Mouse (Mus musculus): ENCODE results near the gene Fzd1. TPM values are rescaled to one million over a fixed set of nuclear protein-coding genes. Genes with fewer than 3 reads are reported as not detected.

Gene Fzd1
- 1 to 10 TPM; 2.0 to 2.6 TPM for total RNA-seq (2021)
- long read RNA-seq, experiment 1, full-length matches to known transcripts, result 5 of 5 reads
- long read RNA-seq, experiment 1, partial matches to known transcripts, result 0 of 5 reads
- long read RNA-seq, experiment 1, other reads (novel, unspliced or antisense), result 0 of 5 reads
- long read RNA-seq, experiment 2, full-length matches to known transcripts, result 1 of 2 reads
- long read RNA-seq, experiment 2, partial matches to known transcripts, result 0 of 2 reads
- long read RNA-seq, experiment 2, other reads (novel, unspliced or antisense), result 1 of 2 reads

DNA sequence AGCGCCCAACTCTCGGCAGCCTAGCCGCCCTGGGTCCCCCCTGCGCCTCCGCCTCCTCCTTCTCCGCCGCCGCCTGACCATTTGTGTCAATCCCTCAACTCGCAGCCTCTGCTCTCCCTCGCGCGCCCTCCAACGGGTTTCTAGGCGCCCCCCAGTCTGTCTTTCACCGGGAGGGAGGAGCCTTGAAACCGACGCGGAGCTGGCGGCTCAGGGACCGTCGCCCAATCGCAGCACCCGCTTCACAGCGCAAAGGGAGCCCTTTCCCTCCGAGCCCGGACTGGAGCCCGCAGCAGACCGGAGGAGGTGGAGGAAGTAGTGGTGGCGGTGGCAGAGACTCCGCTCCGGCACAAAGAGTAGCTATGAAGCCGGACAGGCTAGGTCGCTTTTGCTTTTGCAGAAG lies at the start of gene Fzd1:
Gene Fzd1, minus strand, starts transcription at position 134 of the 400 bp plus-strand sequence.
- peak; percentile 89 for DNase-seq (ENCODE audit: low spot score)

DNA sequence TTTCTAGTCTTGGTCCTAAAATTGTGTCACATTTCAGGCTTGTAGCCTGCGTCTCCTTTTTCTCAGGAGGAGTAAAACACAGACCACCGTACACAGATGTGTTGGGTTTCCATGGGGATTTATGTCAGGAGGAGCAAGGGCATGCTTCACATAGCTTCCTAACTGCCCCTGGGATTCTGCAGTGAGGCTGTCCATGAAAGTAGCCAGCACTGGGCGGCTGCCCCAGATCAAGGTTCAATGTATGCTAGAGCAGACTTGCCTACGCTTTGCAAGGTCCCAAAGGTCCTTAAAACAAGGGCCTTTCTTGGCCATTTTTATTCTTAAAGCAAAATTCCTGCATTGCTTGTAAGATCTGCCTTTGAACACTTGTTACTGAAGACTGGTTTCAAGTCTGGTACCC lies 47.4 kb upstream of the Fzd1 start:
- DNase-seq (ENCODE audit: low spot score), result no peak

DNA sequence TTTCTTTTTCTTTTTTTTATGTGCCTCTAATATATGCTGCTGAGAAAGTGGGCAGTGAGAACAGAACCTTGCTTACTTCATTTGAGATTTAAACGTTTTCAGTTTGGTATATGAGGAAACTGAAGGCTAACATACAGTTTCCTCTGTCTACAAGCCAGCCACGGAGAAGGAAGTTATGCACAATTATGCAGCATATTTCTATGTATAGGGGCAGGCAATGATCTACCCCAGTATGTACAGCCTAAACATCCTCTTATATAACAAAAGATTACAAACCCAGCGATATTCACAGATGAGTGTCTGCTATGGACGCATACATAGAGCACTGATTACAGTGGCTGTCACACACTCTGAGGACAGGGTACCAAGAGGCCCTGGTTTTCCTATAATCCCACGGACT lies 45.9 kb upstream of the Fzd1 start:
- DNase-seq (ENCODE audit: low spot score), result no peak

DNA sequence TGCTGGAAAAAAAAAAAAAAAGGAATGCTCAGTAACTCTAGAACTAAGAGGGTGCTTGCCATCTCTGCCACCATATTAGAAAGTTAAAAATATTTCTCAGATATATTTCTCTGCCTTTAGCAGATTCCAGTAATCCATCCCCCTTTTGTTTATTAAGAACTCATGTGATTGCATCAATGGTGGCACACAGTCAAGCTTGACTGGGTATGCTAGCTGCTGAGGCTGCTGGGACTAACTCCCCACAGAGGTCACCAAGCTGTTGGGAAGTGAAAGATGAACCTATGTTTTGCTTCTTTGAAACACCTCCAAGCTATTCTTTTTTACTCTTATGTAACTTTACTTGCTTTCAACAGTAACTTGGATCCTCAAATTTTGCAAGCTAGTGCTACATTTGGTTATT lies 44.1 kb upstream of the Fzd1 start:
- DNase-seq (ENCODE audit: low spot score), result no peak

DNA sequence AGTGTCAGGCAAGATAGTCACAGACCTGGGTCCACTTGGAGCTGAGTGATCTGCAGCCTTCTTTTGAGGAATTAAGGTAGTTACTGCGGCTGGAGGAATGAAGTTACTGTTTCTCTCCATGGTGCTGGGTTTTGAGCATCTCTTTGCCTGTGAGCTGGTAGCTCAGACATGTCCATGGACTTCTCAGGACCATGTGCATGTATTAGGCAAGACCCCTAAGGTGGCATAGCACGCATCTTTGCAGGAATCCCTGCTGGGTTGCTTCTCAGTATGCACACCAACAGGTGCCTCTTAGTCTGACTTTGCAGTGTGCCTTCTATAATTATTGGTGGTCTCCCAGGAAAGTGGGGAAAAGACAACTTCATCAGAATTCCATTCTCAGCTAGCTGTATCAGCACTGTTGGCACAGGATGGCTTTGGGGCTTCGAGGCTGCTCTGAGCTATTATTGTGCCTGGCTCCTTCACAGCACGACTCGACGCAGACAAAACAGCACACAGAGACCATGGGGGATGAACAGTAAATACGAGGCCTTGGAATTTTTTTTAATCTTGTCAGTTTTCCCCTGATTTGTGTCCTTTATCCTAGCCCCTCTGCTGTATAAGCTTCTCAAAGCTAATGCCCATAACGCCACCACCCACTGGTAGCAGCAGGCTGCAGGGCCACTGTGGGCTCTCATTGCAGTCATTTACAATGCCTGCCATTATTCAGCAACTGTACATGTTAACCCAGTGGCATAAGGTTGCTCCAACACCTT lies 43.4 kb upstream of the Fzd1 start:
- no peak for DNase-seq (ENCODE audit: low spot score)

DNA sequence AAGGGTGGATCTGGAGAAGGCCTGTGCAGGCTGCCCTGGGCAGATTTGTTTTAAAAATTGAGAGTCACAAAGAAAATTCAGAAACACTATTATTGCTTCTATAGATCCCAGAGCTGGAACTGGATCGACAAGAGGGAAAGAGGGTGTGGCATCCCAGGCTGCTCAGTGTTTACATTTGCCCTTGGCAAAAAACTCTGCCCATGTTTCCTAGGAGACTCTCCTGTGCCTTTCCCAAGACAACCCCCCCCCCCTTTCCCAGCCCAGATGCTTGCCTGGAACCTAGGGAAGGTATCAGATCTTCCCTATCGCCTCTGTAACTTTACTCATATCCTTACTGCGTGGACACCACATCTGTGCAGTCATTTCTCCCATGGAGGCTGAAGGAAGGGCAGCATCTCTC lies 33.4 kb upstream of the Fzd1 start:
- DNase-seq (ENCODE audit: low spot score), result no peak

DNA sequence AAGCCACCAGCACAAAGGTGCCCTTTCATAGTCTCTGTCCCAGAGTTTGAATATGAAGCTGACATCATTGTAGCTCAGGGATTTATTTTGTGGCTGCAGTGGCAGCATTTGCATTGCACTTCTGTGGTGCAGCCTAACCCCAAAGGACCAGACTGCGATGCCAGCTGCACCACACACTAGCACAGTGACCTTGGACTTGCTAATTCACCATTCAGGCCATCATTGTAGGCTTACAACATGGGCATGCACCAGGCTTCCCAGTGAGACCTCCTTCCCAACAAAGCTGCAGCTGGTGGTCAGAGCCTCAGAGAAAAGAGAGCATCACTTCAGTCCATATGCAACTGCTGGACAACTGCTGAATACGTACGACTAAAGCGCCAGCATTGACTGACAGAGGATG lies 32.4 kb upstream of the Fzd1 start:
- no peak for DNase-seq (ENCODE audit: low spot score)

DNA sequence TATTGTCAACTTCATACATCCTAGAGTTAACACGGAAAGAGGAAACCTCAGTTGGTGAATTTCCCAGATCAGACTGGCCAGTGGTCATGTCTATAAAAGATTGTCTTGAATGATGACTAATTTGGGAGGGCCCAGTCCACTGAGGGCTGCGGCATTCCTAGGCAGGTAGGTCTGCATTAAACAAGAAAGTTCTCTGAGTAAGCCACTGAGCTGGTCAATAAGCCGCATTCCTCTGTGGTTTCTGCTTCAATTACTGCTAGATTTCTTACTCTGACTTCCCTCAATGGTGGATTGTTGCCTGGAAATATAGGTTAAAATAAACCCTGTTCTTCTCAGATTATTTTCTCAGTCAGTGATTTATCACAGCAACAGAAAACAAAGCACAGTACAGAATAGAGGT lies 30.6 kb upstream of the Fzd1 start:
- DNase-seq (ENCODE audit: low spot score), result no peak

DNA sequence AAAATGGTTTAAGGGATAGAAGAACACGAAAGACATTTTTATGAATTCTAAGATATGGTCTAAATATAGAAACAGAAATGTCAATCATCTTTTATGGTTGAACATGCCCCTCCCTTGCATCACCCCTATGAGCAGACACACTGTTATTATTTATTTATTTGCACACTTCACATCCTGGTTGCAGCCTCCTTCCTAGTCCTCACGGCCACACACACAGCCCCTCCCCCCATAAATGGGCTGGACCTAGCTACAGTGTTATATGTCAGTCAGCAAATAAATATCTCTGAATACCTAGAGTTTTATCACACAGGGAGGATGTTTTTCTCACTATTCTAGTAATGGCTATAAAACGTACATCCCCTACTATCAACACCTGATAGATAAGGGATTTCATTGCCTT lies 29.0 kb upstream of the Fzd1 start:
- DNase-seq (ENCODE audit: low spot score), result no peak

DNA sequence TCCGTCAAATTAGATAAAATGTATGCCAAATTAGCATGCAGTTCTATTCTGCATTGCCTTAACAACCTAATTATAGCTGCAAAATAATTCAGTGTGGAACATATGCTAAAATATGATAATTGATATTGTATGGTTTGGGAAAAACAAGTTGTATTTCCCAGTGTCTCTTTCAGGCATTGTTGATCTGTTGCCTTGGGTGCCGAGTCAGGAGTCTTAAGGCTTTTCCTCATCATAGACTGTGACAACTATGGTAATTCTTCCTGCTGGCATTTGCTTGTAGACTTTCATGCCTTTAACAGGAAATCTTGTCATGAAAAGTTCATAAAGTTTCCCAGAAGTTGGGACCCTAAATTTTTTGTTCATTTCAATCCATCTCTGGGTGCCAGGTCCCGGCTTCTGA lies 20.4 kb upstream of the Fzd1 start:
- DNase-seq (ENCODE audit: low spot score), result no peak

DNA sequence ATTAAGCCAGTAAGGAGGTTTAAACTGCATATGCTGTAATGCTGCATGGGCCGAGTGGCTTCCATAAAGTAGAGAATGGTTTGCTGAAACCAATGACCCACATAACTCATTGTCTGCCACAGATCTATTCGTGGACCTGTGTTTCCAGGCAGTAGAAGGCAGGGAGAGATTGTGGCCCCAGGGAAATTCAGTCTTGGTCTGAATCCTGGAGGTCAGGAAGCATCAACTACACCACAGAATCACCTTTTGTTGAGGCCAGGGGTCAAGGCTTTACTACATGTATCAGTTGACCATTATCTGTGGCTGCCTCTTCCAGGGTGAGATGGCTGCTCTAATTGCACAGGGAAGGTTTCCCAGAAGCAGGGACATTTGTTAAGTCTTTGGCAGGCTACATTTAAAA lies 18.7 kb upstream of the Fzd1 start:
- no peak for DNase-seq (ENCODE audit: low spot score)

DNA sequence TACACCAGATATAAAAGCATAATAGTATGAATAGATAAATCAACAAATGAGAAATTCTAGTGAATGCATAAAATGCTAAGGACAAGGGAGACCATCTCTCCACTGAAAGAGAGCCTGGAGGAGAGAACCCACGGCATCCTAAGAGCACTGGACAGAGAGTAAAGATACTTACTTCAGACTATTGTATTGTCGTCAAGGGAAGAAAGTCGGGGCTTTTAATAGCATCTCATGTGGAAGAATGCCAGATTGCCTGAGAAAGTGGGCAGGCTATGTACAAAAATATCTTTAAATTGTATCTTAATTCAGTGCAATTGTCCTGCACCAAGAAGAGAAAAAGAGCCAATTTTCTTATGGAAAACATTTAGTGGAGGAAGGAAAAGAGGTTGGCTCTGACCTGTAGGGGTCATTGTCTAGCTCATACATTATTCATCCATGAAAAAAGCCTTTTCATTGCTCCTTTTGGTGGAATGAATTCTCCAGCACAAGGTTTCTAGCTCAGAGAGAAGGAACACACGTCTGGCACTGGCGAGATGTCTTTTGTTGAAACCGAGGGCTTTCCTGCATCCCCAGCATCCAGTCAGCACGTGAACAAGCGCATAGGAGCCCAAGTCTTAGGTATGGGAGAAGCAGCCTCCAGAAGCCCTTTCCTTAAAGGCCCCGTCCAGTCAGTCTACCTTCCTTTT lies 15.4 kb upstream of the Fzd1 start:
- no peak for DNase-seq (ENCODE audit: low spot score)

DNA sequence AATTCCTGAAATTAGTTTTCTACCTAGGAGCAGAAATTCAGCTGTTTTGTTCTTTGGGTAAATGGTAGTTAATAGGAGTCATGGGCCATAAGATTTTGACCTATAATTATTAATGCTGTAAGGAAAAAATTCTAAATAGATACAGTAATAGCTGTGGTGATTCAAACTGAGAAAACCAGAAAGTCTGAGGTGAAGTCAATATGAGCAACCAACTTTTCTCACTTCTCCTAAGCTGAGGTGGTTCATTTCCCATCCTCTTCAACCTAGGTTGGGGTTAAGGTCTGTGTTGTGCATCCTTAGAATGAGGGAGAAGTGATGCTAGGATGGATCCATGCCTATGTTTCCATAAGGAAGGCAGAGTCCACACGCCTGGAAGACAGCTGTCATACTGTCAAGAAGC lies 12.8 kb upstream of the Fzd1 start:
- no peak for DNase-seq (ENCODE audit: low spot score)

DNA sequence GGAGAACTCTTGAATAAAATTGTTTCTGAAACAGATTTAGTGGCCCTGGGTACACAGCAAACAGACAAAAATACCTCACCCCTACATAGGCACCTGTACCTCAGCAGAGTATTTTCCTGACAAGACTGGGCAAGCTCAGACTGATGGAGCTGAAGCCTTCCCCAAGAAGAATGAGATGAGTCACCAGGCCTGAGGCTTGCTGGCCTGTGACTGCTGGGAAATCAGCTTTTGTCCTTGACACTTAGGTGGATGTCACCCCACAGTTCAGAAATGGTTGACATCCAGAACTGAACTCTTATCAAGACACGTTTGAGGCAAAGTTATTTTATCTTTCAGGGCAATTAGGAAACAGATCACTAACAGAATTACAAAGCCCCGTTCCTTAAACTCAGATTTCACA lies 10.1 kb upstream of the Fzd1 start:
- no peak for DNase-seq (ENCODE audit: low spot score)

DNA sequence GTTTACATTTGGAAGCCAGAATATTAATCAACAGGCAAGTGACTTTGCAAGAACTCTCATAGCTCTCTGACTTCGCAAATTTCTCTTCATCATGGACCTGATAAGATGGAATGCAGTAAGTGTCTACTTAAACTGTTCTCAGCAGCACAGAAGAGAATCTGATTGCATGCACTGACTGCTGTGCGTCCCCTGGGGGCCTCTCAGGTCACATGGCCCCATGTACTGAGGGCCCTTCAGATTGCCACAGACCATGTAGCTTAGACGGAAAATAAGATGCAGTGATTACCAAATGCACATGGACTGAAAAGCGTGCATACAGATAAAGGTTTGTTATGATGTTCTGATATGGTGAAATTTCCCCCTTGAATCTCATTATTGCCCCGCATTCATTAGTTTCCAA lies 8.9 kb upstream of the Fzd1 start:
- DNase-seq (ENCODE audit: low spot score), result no peak

DNA sequence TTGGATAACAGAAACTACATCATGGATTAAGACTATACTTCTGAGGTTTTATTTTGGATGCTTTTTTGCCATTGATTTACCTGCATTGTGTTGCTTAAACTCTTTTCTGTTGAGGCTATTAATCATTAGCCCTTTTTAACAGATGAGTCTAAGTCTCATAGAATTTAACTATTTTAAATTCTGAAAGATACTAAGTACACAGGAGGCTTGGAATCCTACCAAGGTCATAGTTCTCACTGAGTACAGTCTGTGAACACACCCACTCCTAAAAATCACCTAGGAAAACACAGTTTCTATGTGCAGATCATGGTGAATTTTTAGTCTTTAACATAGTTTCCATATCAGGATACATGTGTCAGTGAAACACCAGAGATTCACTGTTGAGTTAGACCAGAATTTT lies 4.1 kb upstream of the Fzd1 start:
- no peak for DNase-seq (ENCODE audit: low spot score)

DNA sequence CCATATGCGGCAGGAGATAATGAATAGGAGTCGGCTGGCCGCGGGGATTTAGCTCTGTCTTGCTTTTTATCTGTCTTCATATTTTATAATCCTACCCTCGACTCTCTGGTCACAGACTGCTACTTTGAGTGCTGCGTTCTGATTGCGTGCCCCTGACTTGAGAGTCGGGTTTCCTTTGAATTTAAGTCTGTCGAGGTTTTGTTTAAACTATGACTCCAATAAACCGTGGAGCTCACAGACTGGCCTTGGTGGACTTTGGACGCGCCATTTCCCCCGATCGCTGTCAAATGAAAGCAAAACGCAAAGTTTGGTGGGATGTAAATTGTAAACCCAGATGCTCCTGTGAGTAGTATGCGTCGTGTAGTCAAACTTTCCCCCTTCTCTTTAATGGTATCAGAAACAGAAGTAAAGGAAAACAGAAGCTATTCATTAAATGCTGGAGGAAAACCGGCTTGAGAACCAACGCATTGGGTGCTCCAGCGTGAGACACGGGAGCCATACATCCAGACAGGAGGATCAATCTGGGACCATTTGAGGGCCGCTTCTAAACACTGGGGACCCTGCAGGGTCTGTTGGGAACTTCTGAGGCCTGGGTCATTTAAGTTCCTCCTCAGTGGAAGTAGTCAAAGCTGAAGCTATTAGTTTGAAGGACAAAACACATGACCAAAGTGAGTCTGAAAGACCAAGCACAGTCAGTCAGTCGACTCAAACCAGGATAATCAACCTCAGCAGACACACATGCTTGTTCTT lies 671 bp upstream of the Fzd1 start:
- DNase-seq (ENCODE audit: low spot score), result no peak

DNA sequence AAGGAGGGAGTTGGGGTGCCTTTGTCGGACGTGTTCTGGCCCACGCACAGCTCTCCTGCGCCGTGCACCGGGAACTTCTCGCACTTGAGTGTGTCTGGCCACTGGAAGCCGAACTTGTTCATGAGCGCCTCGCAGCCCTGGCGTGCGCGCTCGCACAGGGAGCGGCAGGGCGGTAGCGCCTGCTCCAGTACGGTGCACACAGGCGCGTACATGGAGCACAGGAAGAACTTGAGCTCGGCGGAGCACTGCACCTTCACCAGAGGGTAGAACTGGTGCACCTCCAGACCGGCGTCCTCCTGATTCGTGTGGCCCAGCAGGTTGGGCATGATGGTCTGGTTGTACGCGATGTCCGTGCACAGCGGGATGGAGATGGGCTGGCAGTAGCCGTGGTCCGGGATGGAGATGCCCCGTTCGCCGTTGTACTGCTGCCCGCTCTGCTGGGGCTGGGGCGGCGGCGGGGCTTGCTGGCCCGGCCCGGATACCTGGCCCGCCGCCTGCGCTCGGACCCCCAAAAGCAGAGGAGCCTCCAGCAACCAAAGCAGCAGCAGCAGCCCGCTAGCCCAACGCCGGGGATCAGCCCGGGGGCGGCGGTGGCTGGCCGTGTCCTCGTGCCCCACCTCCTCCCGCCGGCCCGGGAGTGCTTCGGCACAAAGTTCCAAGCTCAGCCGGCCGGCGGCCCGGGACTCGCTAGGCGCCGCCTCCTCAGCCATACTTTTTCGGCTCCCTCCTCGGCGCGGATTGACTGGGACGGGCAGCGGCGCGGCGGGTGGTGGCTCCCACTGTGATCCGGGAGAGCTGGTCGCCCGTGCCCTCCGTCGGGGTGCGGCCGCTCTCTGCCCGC lies 744 bp downstream of the Fzd1 start:
- DNase-seq (ENCODE audit: low spot score), result peak; percentile 45

DNA sequence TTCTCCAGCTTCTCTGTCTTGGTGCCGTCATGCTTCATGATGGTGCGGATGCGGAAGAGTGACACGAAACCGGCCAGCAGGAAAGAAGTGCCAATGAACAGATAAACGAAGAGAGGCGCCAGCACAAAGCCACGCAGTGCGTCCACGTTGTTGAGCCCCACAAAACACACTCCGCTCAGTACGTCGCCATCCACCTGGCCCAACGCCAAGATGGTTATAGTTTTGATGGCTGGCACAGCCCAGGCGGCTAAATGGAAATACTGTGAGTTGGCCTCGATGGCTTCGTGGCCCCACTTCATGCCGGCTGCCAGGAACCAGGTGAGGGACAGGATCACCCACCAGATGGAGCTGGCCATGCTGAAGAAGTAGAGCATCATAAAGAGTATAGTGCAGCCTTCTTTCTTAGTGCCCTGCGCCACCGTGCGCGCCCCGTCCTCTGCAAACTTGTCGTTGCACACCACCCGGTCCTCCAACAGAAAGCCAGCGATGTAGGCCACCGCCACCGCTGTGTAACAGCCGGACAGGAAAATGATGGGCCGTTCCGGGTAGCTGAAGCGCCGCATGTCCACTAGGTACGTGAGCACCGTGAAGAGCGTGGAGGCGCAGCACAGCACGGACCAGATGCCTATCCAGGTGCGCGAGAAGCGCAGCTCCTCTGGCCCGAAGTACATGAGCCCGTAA lies 1.7 kb downstream of the Fzd1 start:
- DNase-seq (ENCODE audit: low spot score), result no peak

DNA sequence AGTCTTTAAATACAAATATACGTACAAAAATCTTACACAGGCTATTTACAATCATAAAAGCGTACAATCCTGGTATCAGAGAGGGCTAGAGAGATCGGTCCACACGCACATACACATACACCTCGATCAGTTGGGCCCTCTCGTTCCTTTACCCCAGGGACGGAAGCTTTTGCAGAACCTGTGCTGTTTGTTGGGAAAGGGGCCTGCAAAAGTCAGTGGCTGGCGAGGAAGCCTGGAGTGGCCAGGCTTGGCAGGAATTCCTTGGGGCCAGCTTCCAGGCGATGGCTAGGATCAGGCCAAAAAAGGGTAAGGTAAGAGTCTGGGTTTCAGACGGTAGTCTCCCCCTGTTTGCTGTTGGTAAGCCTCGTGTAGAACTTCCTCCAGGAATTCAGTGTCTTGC lies 2.5 kb downstream of the Fzd1 start:
- DNase-seq (ENCODE audit: low spot score), result no peak

Data from gastrocnemius, adult 18-20 months (tissue).